Comparison of ENCODE assay signal across 14 mouse cellular contexts in genomic region chr5:3488146-3488774, GRCm38 (mm10). TPM values are rescaled to one million over a fixed set of nuclear protein-coding genes. Genes with fewer than 3 reads are reported as not detected.
DNase-seq lines count a peak whose midpoint lies in the region; ATAC-seq and TF ChIP-seq lines count a peak whose summit lies in the region.
"Had no signal": no experiment of that assay in that cellular context is flagged by ENCODE, and none has a peak within 500 bp of the region (broad histone marks: within the 10 kb centered on the region; RNA-seq: fewer than 3 reads in every experiment).

No protein-coding gene starts in this region.

- H3K27me3 ChIP-seq in heart, embryonic 10.5 days (ENCODE audit: insufficient read depth, poor library complexity, severe bottlenecking): no peaks in the 10 kb centered on the region
- no peaks in the 10 kb centered on the region for H3K27me3 ChIP-seq in liver, adult 2 months (ENCODE audit: control insufficient read depth, insufficient read depth, low read length)
- no peaks in the 10 kb centered on the region for H3K27me3 ChIP-seq in liver, embryonic 14.5 days (ENCODE audit: control insufficient read depth, insufficient read depth, low read length)
- H3K27me3 ChIP-seq: kidney, embryonic 15.5 days had no signal

- peaks cover 12% of the 10 kb centered on the region; the same call in 1 of the 2 replicates for H3K36me3 ChIP-seq in heart, embryonic 10.5 days
- H3K36me3 ChIP-seq in liver, adult 2 months (ENCODE audit: control insufficient read depth, insufficient read depth, low read length): no peaks in the 10 kb centered on the region
- peaks cover 4% of the 10 kb centered on the region; the same call in 1 of the 2 replicates for H3K36me3 ChIP-seq in liver, embryonic 14.5 days (replicated peaks; ENCODE audit: control insufficient read depth, insufficient read depth, low read depth)
- H3K36me3 ChIP-seq: kidney, embryonic 15.5 days had no signal

- intact Hi-C loops in gastrocnemius, adult 2 months (cut with DNase I): no loop called here

- no peak overlapping the region for H3K27ac ChIP-seq in heart, embryonic 10.5 days
- H3K27ac ChIP-seq in liver, adult 2 months (replicated peaks; ENCODE audit: insufficient read depth, low read depth, low read length): no peak overlapping the region
- H3K27ac ChIP-seq in liver, embryonic 14.5 days: no peak overlapping the region
- H3K27ac ChIP-seq in gastrocnemius, adult 2 months: no peak overlapping the region
- H3K27ac ChIP-seq: kidney, embryonic 15.5 days had no signal

- H3K4me3 ChIP-seq in heart, embryonic 10.5 days: no peak overlapping the region
- no peak overlapping the region for H3K4me3 ChIP-seq in liver, adult 2 months (ENCODE audit: insufficient read depth, low read depth, low read length)
- H3K4me3 ChIP-seq in liver, embryonic 14.5 days (ENCODE audit: insufficient read depth in 1 of 2, low read depth in 2 of 2, low read length in 2 of 2): no peak overlapping the region
- H3K4me3 ChIP-seq in gastrocnemius, adult 2 months: no peak overlapping the region
- H3K4me3 ChIP-seq: kidney, embryonic 15.5 days had no signal

- no peak for TF ChIP-seq EP300 in liver, embryonic 14.5 days (IDR thresholded peaks at IDR 0.05; ENCODE audit: low read depth)

- H3K9ac ChIP-seq in liver, adult 2 months (ENCODE audit: low read depth, low read length): no peak overlapping the region
- no peak overlapping the region for H3K9ac ChIP-seq in liver, embryonic 14.5 days (replicated peaks)
- H3K9ac ChIP-seq: kidney, embryonic 15.5 days had no signal

- 0 out of 2 replicates have a peak, but pooled peaks cover 3% of the 10 kb centered on the region for H3K9me3 ChIP-seq in heart, embryonic 10.5 days
- no peaks in the 10 kb centered on the region for H3K9me3 ChIP-seq in liver, embryonic 14.5 days (ENCODE audit: control insufficient read depth, low read length)

- no peak for TF ChIP-seq POLR2A in liver, adult 2 months (IDR thresholded peaks at IDR 0.05; ENCODE audit: extremely low read depth, insufficient read depth, low read length)

- H3K79me2 ChIP-seq in liver, adult 2 months (ENCODE audit: control insufficient read depth, insufficient read depth, low read length): peaks cover 3% of the 10 kb centered on the region; the same call in 1 of the 2 replicates

- peak; percentile 72 for DNase-seq in heart, embryonic 10.5 days (ENCODE audit: low spot score)
- no peak for DNase-seq in heart, adult 8-10 months (ENCODE audit: low spot score)
- peak; percentile 28 for DNase-seq in liver, adult 2 months (ENCODE audit: extremely low read depth, low read depth, low spot score)
- DNase-seq in liver: no peak
- no peak for DNase-seq in liver, embryonic 14.5 days (ENCODE audit: low read depth in 3 of 3, low spot score in 3 of 3)
- no peak for DNase-seq in B cell, adult 2 months
- DNase-seq in gastrocnemius, adult 2 months: no peak
- DNase-seq: cerebellum, postnatal 10 days; layer of hippocampus, adult 9-11 months; thymus, postnatal 36 days had no signal

- 63% methylated on average over 16 of the region's 16 CpGs for WGBS in heart, embryonic 10.5 days
- 23% methylated on average over 16 of the region's 16 CpGs for WGBS in liver, adult 2 months
- WGBS in liver, embryonic 14.5 days (ENCODE audit: insufficient replicate concordance): 54% methylated on average over 16 of the region's 16 CpGs

- no peak for TF ChIP-seq CTCF in liver, adult 2 months (IDR thresholded peaks at IDR 0.05; ENCODE audit: low read depth, low read length)
- no peak for TF ChIP-seq CTCF in liver, embryonic 14.5 days (IDR thresholded peaks at IDR 0.05; ENCODE audit: low read depth)
- TF ChIP-seq CTCF in gastrocnemius, adult 2 months (IDR thresholded peaks at IDR 0.05): no peak

- H3K4me1 ChIP-seq in heart, embryonic 10.5 days: peaks cover 17% of the 10 kb centered on the region
- H3K4me1 ChIP-seq in liver, adult 2 months (ENCODE audit: control insufficient read depth, insufficient read depth, low read length): peaks cover 14% of the 10 kb centered on the region
- H3K4me1 ChIP-seq in liver, embryonic 14.5 days (replicated peaks; ENCODE audit: control insufficient read depth in 2 of 2, insufficient read depth in 2 of 2, low read length in 1 of 2): peaks cover 0 to 18% of the 10 kb centered on the region in 2 experiments; a peak in 3 of 4 replicates

- peak; percentile 12; the same call in 1 of the 2 replicates for ATAC-seq in common myeloid progenitor, adult 5-6 weeks (replicated peaks; ENCODE audit: low read depth, poor library complexity, severe bottlenecking)
- 0 out of 2 replicates have a peak, but pooled peaks have one; percentile 21 for ATAC-seq in liver, embryonic 14.5 days (ENCODE audit: insufficient read depth)
- ATAC-seq: forebrain, embryonic 14.5 days; midbrain, embryonic 16.5 days had no signal

- H3K4me2 ChIP-seq in liver, embryonic 14.5 days (ENCODE audit: low read depth): no peak overlapping the region
- H3K4me2 ChIP-seq: kidney, embryonic 15.5 days had no signal

RNA-seq across cellular contexts. Expression of gene Fam133b, which starts 55.4 kb away (rescaled TPM):
- 15.8 and 19.3 TPM in 2 replicates for polyA plus RNA-seq in heart, embryonic 10.5 days (2016; fragmentation: Nextera tagmentation; extraction: Ambion mirVana)
- 10 to 100 TPM; 10.0 to 11.7 (median 11.1) TPM for total RNA-seq in heart, adult 8-10 months (2022)
- 9.0 and 10.9 TPM in 2 replicates for total RNA-seq in liver, adult 2 months (2014; rRNA removed)
- 2.3 and 3.0 TPM in 2 replicates for polyA plus RNA-seq in liver, adult 2 months (2012; rRNA removed)
- 168 and 180 TPM in 2 replicates for total RNA-seq in common myeloid progenitor, adult 5-6 weeks (2017)
- 6.5 and 10.9 TPM in 2 replicates for polyA plus RNA-seq in liver, embryonic 14.5 days (2012; rRNA removed)
- 11.6 and 11.7 TPM in 2 replicates for polyA plus RNA-seq in liver, embryonic 14.5 days (2014; fragmentation: Nextera tagmentation; extraction: Ambion mirVana)
- 10 to 100 TPM; 14.5 to 15.7 TPM for total RNA-seq in gastrocnemius, adult 2 months (2021)

Comparison
In these comparisons a context has a peak if more than half of its experiments do, and no peak if none do; other contexts are left out.
1. DNase-seq: peak in heart, embryonic 10.5 days (single experiment) and liver, adult 2 months (single experiment); none in heart, adult 8-10 months (single experiment), liver (single experiment), liver, embryonic 14.5 days (0 of 3), B cell, adult 2 months (0 of 2) and gastrocnemius, adult 2 months (single experiment).
2. RNA of gene Fam133b, which starts 55.4 kb away (total RNA-seq): 168 to 180 TPM in common myeloid progenitor, adult 5-6 weeks; 14.5 to 15.7 TPM in gastrocnemius, adult 2 months, 10.0 to 11.7 TPM in heart, adult 8-10 months and 9.0 to 10.9 TPM in liver, adult 2 months; every median in the first group is over 10 times any median in the second.